ENCODE assay signal across 18 mouse cellular contexts in genomic region chr4:155168835-155169252, GRCm38 (mm10). TPM values are rescaled to one million over a fixed set of nuclear protein-coding genes. Genes with fewer than 3 reads are reported as not detected.
DNase-seq lines count a peak whose midpoint lies in the region; ATAC-seq lines count a peak whose summit lies in the region.
"Had no signal": no experiment of that assay in that cellular context is flagged by ENCODE, and none has a peak within 500 bp of the region (broad histone marks: within the 10 kb centered on the region; RNA-seq: fewer than 3 reads in every experiment).

No protein-coding gene starts in this region.

- H3K4me2 ChIP-seq in limb, embryonic 12.5 days = no peak overlapping the region
- no peak overlapping the region for H3K4me2 ChIP-seq in forebrain, embryonic 13.5 days
- H3K4me2 ChIP-seq: liver, embryonic 15.5 days; midbrain, embryonic 12.5 days had no signal

- H3K36me3 ChIP-seq in limb, embryonic 12.5 days = peaks cover 4% of the 10 kb centered on the region; the same call in 1 of the 2 replicates
- H3K36me3 ChIP-seq in limb, embryonic 10.5 days = peaks cover 8% of the 10 kb centered on the region
- peaks cover 7% of the 10 kb centered on the region; the same call in 1 of the 2 replicates for H3K36me3 ChIP-seq in forebrain, embryonic 13.5 days (ENCODE audit: poor library complexity, severe bottlenecking)
- H3K36me3 ChIP-seq: heart, embryonic 10.5 days; liver, embryonic 15.5 days; midbrain, embryonic 12.5 days had no signal

- DNase-seq in limb, embryonic 10.5 days (ENCODE audit: low spot score) = no peak
- DNase-seq in brain, adult 2 months (ENCODE audit: low read depth, low spot score) = peak; percentile 52
- peak; percentile 37 to 64 for DNase-seq in thymus, postnatal 36 days
- DNase-seq in heart, postnatal 4 days = no peak
- no peak for DNase-seq in kidney, adult 11 months
- DNase-seq: cerebellum, adult 18-20 months; cerebellum, postnatal 14 days; kidney, adult 18-20 months; kidney, postnatal 4 days; liver had no signal

- peak overlapping the region; percentile 1; the same call in 1 of the 2 replicates for H3K27ac ChIP-seq in limb, embryonic 12.5 days
- H3K27ac ChIP-seq in limb, embryonic 10.5 days = no peak overlapping the region
- no peak overlapping the region for H3K27ac ChIP-seq in forebrain, embryonic 13.5 days
- H3K27ac ChIP-seq: forebrain, embryonic 10.5 days; heart, embryonic 10.5 days; hindbrain, postnatal 0 days; liver, embryonic 15.5 days; midbrain, embryonic 12.5 days had no signal

- no peaks in the 10 kb centered on the region for H3K27me3 ChIP-seq in limb, embryonic 12.5 days
- H3K27me3 ChIP-seq in limb, embryonic 10.5 days (ENCODE audit: low read depth, poor library complexity, severe bottlenecking) = no peaks in the 10 kb centered on the region
- no peaks in the 10 kb centered on the region for H3K27me3 ChIP-seq in forebrain, embryonic 13.5 days
- H3K27me3 ChIP-seq: liver, embryonic 15.5 days; midbrain, embryonic 12.5 days had no signal

- H3K9me3 ChIP-seq in limb, embryonic 12.5 days = no peaks in the 10 kb centered on the region
- H3K9me3 ChIP-seq in limb, embryonic 10.5 days (replicated peaks) = no peaks in the 10 kb centered on the region; the same call in 1 of the 2 replicates
- H3K9me3 ChIP-seq in forebrain, embryonic 13.5 days (replicated peaks) = no peaks in the 10 kb centered on the region
- H3K9me3 ChIP-seq: forebrain, embryonic 10.5 days; heart, embryonic 10.5 days; liver, embryonic 15.5 days; midbrain, embryonic 12.5 days had no signal

- no peak overlapping the region for H3K4me3 ChIP-seq in limb, embryonic 12.5 days (replicated peaks)
- H3K4me3 ChIP-seq in limb, embryonic 10.5 days = no peak overlapping the region
- no peak overlapping the region for H3K4me3 ChIP-seq in forebrain, embryonic 13.5 days
- H3K4me3 ChIP-seq: forebrain, embryonic 10.5 days; heart, embryonic 10.5 days; liver, embryonic 15.5 days; midbrain, embryonic 12.5 days had no signal

- ATAC-seq in limb, embryonic 12.5 days (ENCODE audit: insufficient number of reproducible peaks, insufficient read depth, low FRiP score, low TSS enrichment, low read depth) = no peak
- ATAC-seq in CD4-positive, CD25-positive, alpha-beta regulatory T cell, adult 4 months = peak; percentile 71
- ATAC-seq in forebrain, embryonic 13.5 days = no peak
- ATAC-seq: hindbrain, postnatal 0 days had no signal

- WGBS in limb, embryonic 12.5 days = 92% methylated on average over 8 of the region's 8 CpGs
- 95% methylated on average over 8 of the region's 8 CpGs for WGBS in limb, embryonic 10.5 days
- WGBS in forebrain, embryonic 13.5 days = 94% methylated on average over 8 of the region's 8 CpGs

- H3K4me1 ChIP-seq in limb, embryonic 12.5 days (replicated peaks) = peaks cover 56% of the 10 kb centered on the region
- peaks cover 64% of the 10 kb centered on the region for H3K4me1 ChIP-seq in limb, embryonic 10.5 days
- H3K4me1 ChIP-seq in forebrain, embryonic 13.5 days = peaks cover 57% of the 10 kb centered on the region

- H3K9ac ChIP-seq in limb, embryonic 12.5 days (replicated peaks) = no peak overlapping the region
- no peak overlapping the region for H3K9ac ChIP-seq in forebrain, embryonic 13.5 days
- H3K9ac ChIP-seq: liver, embryonic 15.5 days; midbrain, embryonic 12.5 days had no signal

RNA-seq across cellular contexts. Expression of gene Ski, which starts 53.5 kb away (rescaled TPM):
- polyA plus RNA-seq in limb, embryonic 12.5 days (2016; fragmentation: Nextera tagmentation; extraction: Ambion mirVana) = 18.4 and 18.8 TPM in 2 replicates
- 9.6 and 10.6 TPM in 2 replicates for polyA plus RNA-seq in limb, embryonic 10.5 days (2016; fragmentation: Nextera tagmentation; extraction: Ambion mirVana)
- 10 to 100 TPM; 20.6 to 28.2 TPM for polyA plus RNA-seq in CD4-positive, CD25-positive, alpha-beta regulatory T cell, adult 4 months (2017; shearing (Covaris generic))
- total RNA-seq in heart, postnatal 4 days (2021) = 10 to 100 TPM; 93.8 to 98.1 TPM
- polyA plus RNA-seq in forebrain, embryonic 13.5 days (2015; fragmentation: Nextera tagmentation; extraction: Ambion mirVana) = 11.3 and 12.0 TPM in 2 replicates

Comparison
In these comparisons a context has a peak if more than half of its experiments do, and no peak if none do; other contexts are left out.
1. DNase-seq: peak in brain, adult 2 months (single experiment) and thymus, postnatal 36 days (2 of 2); none in limb, embryonic 10.5 days (single experiment), heart, postnatal 4 days (single experiment) and kidney, adult 11 months (single experiment).